Mouse (Mus musculus) embryonic facial prominence, embryonic 14.5 days (tissue): Measurements from ENCODE around the gene Cnot2. TPM values are rescaled to one million over a fixed set of nuclear protein-coding genes. Genes with fewer than 3 reads are reported as not detected.
"Not testable (repeated sequence)": the region's sequence is repeated elsewhere in the genome, so short reads cannot be mapped to it uniquely, and the experiment has no call there.

Source experiments
- ATAC-seq: fragments of 200-750 bp; cut with Nextera tagmentation; 2 replicates; pipeline ENCODE4 v1.8.0; 2017; ENCODE audit warnings: low read depth, moderate number of reproducible peaks, moderate TSS enrichment
- DNase-seq: peaks from one replicate; pipeline ENCODE4 v3.0.0-alpha.2; 2015; ENCODE audit warnings: low spot score
- H3K27ac ChIP-seq: fragments of 300-500 bp; sonication (generic); replicated peaks from 2 replicates; pipeline ENCODE4 v1.5.1; 2014; ENCODE audit warnings: low read depth, mild to moderate bottlenecking, low read length, moderate library complexity
- H3K27me3 ChIP-seq: fragments of 300-500 bp; sonication (generic); replicated peaks from 2 replicates; pipeline ENCODE4 v1.6.1; 2014; ENCODE audit warnings: low read length; ENCODE audit not compliant: control insufficient read depth, insufficient read depth
- H3K36me3 ChIP-seq: fragments of 300-500 bp; sonication (generic); 2 replicates; pipeline ENCODE4 v1.6.1; 2014; ENCODE audit warnings: low read length, mixed read lengths; ENCODE audit not compliant: control insufficient read depth, insufficient read depth
- H3K4me1 ChIP-seq: fragments of 300-500 bp; sonication (generic); 2 replicates; pipeline ENCODE4 v1.6.1; 2014; ENCODE audit warnings: antibody characterized with exemption, low read length; ENCODE audit not compliant: control insufficient read depth, insufficient read depth
- H3K4me2 ChIP-seq: fragments of 300-500 bp; sonication (generic); 2 replicates; pipeline ENCODE4 v1.6.1; 2014; ENCODE audit warnings: low read depth, mild to moderate bottlenecking, low read length, moderate library complexity, mixed read lengths
- H3K4me3 ChIP-seq: fragments of 300-500 bp; sonication (generic); 2 replicates; pipeline ENCODE4 v1.5.1; 2014; ENCODE audit warnings: low read depth, mild to moderate bottlenecking, low read length
- H3K9ac ChIP-seq: fragments of 300-500 bp; sonication (generic); 2 replicates; pipeline ENCODE4 v1.6.1; 2014; ENCODE audit warnings: low read depth, mild to moderate bottlenecking, low read length, moderate library complexity, mixed read lengths
- H3K9me3 ChIP-seq: fragments of 300-500 bp; sonication (generic); 2 replicates; pipeline ENCODE4 v1.6.1; 2016; ENCODE audit warnings: low read length; ENCODE audit not compliant: control insufficient read depth
- WGBS: fragments of 180-500 bp; shearing (Covaris S2); extraction: QIAGEN DNeasy Blood & Tissue Kit; methylation state at CpG from one replicate; pipeline ENCODE4 v1.1.7; 2014; 5-methylcytosine and 5-hydroxymethylcytosine counted together
- polyA plus RNA-seq: library from polyadenylated mRNA; unstranded; fragments of >200 nt; fragmentation: Nextera tagmentation; extraction: Ambion mirVana; gene quantifications from 2 replicates; pipeline ENCODE4 v1.2.1, GENCODE M21; 2014

Gene Cnot2
- polyA plus RNA-seq, 1 experiment from 2014 or later = 101 TPM

DNA sequence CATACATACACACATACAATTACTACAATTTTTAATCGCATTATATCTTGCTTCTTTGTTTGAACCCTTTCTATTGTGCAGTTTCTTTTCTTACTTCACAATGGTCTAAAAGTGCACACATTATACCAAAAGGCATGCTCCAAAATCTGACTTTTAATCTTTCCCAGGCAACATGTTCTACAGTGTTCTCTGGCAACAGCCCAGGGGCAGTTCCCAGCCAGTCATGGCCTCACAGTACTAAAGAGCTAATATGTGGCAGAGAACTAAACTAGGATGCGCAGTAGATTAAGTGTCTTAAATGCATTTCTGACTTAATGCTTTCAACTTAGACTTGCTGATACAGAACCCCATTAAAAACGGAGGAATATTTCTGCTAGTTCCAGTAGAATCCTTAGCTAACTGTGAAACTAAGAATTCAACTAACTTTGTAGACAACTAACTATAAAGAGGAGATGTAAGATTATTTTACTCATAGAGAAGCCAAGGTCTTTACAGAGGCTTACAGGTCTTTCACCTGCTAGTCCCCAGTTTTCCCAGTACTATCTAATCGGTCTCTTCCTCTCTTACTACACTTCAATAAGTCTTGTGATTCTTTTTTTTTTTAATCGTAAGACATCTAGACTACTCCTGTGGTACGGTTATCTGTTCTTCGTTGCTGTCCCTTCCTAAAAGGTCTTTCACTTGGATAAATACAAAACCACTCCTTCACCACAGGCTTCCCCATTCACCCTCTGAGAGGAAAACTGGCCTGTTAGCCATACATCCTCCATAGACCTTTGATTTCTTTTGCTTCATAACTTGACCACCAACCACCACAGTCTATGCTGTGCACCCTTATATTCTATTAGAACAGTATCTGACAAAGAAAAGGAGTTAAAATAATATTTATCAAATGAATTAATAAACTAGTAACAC, 13.6 kb downstream of the Cnot2 start:
- H3K9ac ChIP-seq = no peak overlapping the region
- DNase-seq (peak; percentile 17), ATAC-seq (no peak)
- WGBS = 84% methylated on average over 7 of the region's 7 CpGs
- H3K4me2 ChIP-seq = no peak overlapping the region
- no peaks in the 10 kb centered on the region for H3K36me3 ChIP-seq
- H3K27ac ChIP-seq = no peak overlapping the region
- no peaks in the 10 kb centered on the region for H3K27me3 ChIP-seq
- H3K4me1 ChIP-seq = peaks cover 11% of the 10 kb centered on the region
- no peaks in the 10 kb centered on the region for H3K9me3 ChIP-seq
- no peak overlapping the region for H3K4me3 ChIP-seq

DNA sequence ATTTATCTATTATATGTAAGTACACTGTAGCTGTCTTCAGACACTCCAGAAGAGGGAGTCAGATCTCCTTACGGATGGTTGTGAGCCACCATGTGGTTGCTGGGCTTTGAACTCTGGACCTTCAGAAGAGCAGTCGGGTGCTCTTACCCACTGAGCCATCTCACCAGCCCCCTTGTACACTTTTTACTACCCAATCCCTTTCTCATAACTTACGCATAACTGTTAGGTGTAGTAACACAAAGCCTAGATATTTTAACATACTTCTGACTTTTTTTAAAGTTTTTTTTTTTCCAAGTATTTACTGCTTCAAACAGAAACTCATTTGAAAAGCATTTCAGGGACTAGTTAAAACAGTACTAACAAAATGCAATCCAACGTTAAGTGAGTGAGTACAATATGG, 14.8 kb downstream of the Cnot2 start:
- H3K9me3 ChIP-seq, H3K36me3 ChIP-seq, ATAC-seq, H3K4me3 ChIP-seq, H3K4me2 ChIP-seq, H3K9ac ChIP-seq, H3K27ac ChIP-seq, DNase-seq, H3K27me3 ChIP-seq: not testable (repeated sequence)
- WGBS = 85% methylated on average over 4 of the region's 4 CpGs
- H3K4me1 ChIP-seq = peaks cover 18% of the 10 kb centered on the region

DNA sequence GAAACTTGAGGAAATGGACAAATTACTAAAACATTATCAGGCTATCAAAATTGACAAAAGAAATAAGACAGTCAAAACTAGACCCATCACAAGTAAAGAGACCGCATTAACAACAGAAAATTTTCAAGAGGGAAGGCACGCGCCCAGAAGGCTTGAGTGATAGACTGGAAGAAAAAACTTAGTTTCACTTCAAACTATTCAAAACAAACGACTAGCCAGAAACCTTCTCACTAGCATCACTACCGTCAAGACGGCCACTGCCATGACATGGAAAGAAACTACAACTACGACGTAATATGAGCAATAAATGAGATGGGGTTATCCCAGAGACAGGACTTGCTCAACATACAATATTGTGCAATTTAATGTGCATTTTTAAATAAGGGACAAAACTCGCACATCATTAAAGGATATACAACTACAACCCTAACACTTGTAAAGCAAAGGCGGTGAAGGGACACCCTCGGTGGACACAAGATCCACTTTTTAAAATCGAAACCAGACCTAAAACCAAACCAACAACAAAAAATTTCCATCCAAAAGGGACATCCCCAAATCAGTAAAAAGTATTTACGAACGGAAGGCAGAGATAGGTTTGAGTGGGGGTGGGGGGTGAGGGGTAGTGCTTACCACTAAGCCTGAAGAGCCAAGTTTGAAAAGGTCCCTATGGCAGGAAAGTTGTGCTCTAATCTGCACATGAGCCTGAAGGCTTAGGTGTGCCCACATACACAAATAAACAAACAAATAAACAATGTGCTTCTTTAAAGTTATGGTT, 16.3 kb downstream of the Cnot2 start:
- Histone ChIP-seq H3K36me3 (no peaks in the 10 kb centered on the region), H3K27ac (no peak overlapping the region), H3K9me3 (no peaks in the 10 kb centered on the region), H3K27me3 (no peaks in the 10 kb centered on the region), H3K9ac (no peak overlapping the region), H3K4me3 (no peak overlapping the region), H3K4me1 (peaks cover 18% of the 10 kb centered on the region), H3K4me2 (no peak overlapping the region)
- DNase-seq = no peak
- 90% methylated on average over 14 of the region's 14 CpGs for WGBS
- no peak for ATAC-seq

DNA sequence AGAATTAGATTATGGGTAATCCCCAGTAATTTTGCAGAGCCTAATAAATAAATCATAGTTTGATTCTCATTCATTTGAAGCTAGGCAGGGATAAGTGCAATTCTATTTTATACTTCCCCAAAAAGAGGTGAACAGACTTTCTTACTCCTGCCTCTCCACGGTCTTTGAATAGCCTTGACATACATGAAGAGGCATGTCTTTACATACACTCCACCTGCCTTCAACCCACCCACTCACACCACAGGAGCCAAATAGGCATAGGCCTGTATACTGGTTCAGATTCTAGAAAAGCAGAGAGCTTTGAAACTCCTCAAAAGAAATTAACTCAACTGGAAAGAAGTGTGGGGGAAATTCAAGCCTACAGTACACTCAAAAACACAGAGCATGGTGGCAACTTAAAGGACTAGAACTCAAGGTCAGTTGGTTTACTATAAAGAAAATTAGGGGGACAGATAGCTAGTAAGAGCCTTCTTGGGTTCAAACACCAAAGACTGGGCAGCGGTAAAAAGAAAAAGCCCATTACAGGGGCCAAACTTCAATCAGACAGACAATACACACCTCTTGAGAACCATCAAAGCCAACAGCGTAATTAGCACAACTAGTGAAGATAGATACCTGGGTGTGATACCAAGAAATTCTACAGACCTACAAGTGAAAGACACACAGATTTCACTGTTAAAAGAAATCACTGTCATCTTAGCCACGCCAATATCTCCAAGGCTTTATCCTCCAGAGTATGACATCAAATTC, 18.4 kb downstream of the Cnot2 start:
- ATAC-seq = no peak
- no peak for DNase-seq
- Histone ChIP-seq H3K36me3 (no peaks in the 10 kb centered on the region), H3K27me3 (no peaks in the 10 kb centered on the region), H3K4me3 (no peak overlapping the region), H3K4me1 (peaks cover 14% of the 10 kb centered on the region), H3K9me3 (no peaks in the 10 kb centered on the region), H3K4me2 (no peak overlapping the region), H3K9ac (no peak overlapping the region), H3K27ac (no peak overlapping the region)
- 76% methylated on average over 4 of the region's 4 CpGs for WGBS

DNA sequence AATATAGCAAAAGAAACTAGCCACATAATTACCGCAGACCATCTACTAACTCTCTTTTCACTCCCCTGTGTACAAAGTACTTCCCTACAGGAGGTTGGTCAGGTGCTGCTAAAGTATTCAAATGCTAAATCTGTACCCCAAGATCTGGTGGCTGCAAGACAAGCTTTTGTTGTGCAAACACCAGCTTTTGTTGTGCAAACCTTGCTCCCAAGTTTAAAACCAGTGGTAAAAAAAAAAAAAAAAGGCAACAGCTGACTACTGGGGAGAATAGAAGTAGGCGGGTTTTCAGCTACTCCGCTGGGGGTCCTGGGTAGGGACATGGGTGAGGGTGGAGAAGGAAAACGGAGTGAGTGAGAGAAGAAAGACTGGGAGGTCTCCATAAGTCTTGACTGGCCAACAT, 19.1 kb downstream of the Cnot2 start:
- H3K4me1 ChIP-seq = peaks cover 14% of the 10 kb centered on the region
- no peak overlapping the region for H3K9ac ChIP-seq
- H3K4me3 ChIP-seq = no peak overlapping the region
- H3K27me3 ChIP-seq = no peaks in the 10 kb centered on the region
- no peak for ATAC-seq
- H3K4me2 ChIP-seq = no peak overlapping the region
- 0 out of 2 replicates have a peak, but pooled peaks cover 3% of the 10 kb centered on the region for H3K9me3 ChIP-seq
- 47% methylated on average over 4 of the region's 4 CpGs for WGBS
- H3K27ac ChIP-seq = no peak overlapping the region
- DNase-seq = no peak
- H3K36me3 ChIP-seq = no peaks in the 10 kb centered on the region

DNA sequence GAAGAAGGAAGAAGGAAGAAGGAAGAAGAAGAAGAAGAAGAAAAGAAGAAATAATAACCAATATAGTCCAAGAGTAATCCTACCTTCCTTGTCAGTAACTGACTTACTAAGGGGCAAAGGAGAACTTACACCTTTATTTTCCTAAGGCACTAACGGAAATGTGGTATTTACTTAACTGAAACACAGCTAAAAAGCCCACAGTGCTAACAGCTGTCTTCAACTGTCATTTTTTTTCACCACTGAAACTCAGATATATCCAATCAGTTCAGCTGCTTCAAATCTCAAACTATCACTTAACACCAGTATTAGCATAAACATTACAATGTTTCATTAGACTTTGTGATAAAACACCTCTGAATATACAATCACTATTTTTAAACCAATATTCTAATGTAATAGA, 22.1 kb downstream of the Cnot2 start:
- DNase-seq (no peak), ATAC-seq (no peak)
- peaks cover 17% of the 10 kb centered on the region for H3K4me1 ChIP-seq
- WGBS = 68% methylated on average over 1 of the region's 1 CpGs
- no peak overlapping the region for H3K27ac ChIP-seq
- peaks cover 15% of the 10 kb centered on the region; the same call in 1 of the 2 replicates for H3K9me3 ChIP-seq
- no peak overlapping the region for H3K9ac ChIP-seq
- no peaks in the 10 kb centered on the region for H3K27me3 ChIP-seq
- H3K4me3 ChIP-seq = no peak overlapping the region
- no peak overlapping the region for H3K4me2 ChIP-seq
- H3K36me3 ChIP-seq = no peaks in the 10 kb centered on the region; the same call in 1 of the 2 replicates

DNA sequence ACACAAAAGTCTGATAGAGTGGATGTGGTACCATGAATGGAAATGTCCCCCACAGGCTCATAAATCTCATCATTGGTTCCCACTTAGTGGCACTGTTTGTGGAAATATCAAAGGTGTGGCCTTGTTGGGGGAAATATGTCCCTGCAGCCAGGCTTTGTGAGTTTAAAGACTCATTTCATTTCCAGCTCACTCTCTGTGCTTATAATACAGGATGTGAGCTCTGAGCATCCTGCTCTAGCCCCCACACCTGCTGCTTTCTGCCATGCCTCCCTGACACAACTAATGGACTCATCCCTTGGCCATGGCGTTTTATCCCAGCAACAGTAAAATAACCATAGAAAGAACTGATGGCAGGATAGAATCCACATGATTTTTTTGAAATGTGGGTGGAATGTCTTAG, 24.1 kb downstream of the Cnot2 start:
- ATAC-seq = no peak
- Histone ChIP-seq H3K9ac (no peak overlapping the region), H3K4me1 (peaks cover 7% of the 10 kb centered on the region), H3K4me2 (no peak overlapping the region), H3K36me3 (no peaks in the 10 kb centered on the region; the same call in 1 of the 2 replicates), H3K4me3 (no peak overlapping the region), H3K9me3 (peaks cover 15% of the 10 kb centered on the region; the same call in 1 of the 2 replicates), H3K27me3 (no peaks in the 10 kb centered on the region), H3K27ac (no peak overlapping the region)
- DNase-seq = no peak
- WGBS = 92% methylated on average over 1 of the region's 1 CpGs

DNA sequence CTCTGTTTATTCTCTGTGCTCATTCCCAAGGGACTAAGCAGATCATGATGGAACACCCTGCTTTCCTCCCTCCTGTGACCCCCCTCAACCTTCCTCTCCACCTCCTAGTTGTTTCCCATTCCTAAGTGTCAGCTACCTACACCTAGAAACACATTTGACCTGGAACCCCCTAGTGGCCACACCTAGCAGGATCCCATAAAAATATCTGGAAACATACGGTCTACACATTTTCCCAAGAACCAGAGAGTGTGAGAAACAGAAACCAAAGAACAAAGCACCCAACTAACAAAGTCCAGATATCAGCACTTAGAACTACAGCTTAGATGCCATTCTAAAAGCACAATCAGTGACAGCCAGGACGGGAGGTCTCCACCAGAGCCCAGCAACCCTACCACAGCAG, 26.9 kb downstream of the Cnot2 start:
- ATAC-seq = no peak
- 60% methylated on average over 2 of the region's 2 CpGs for WGBS

More for the DNA sequence above, 26.9 kb downstream of the Cnot2 start:
- no peak overlapping the region for H3K9ac ChIP-seq
- H3K4me2 ChIP-seq = no peak overlapping the region
- H3K9me3 ChIP-seq = peaks cover 15% of the 10 kb centered on the region; the same call in 1 of the 2 replicates
- no peak overlapping the region for H3K27ac ChIP-seq
- DNase-seq = no peak
- H3K27me3 ChIP-seq = no peaks in the 10 kb centered on the region
- no peak overlapping the region for H3K4me3 ChIP-seq
- peaks cover 7% of the 10 kb centered on the region for H3K4me1 ChIP-seq
- no peaks in the 10 kb centered on the region; the same call in 1 of the 2 replicates for H3K36me3 ChIP-seq
